In the genomic region with DNA sequence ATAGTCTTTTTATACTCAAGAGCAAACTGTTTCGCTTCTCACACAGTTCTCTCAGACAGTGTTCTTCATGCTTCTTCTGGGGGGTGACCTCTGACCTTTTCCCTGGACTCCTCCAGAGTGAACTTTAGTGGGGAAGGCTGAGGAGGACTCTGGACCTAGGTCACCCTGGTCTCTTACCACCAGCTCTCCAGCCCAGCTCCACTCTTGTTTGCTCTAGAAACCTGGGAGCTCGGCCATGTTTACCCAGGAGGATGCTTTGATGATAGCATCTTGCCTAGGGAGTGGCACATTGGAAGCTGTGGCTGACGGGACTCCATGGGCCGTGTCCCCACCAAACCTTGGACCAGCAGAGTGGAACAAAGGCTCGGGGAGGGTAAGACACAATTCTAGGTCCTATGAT, we compare ENCODE assay signal across 15 mouse cellular contexts. TPM values are rescaled to one million over a fixed set of nuclear protein-coding genes. Genes with fewer than 3 reads are reported as not detected.
DNase-seq lines count a peak whose midpoint lies in the region; ATAC-seq and TF ChIP-seq lines count a peak whose summit lies in the region.
"Had no signal": no experiment of that assay in that cellular context is flagged by ENCODE, and none has a peak within 500 bp of the region (broad histone marks: within the 10 kb centered on the region; RNA-seq: fewer than 3 reads in every experiment).

No protein-coding gene starts in this region.

- no peak overlapping the region for H3K4me2 ChIP-seq in liver, embryonic 15.5 days
- H3K4me2 ChIP-seq: heart, embryonic 15.5 days; hindbrain, embryonic 12.5 days; midbrain, embryonic 13.5 days had no signal

- no peaks in the 10 kb centered on the region for H3K27me3 ChIP-seq in spleen, adult 2 months (ENCODE audit: control insufficient read depth, insufficient read depth, low read length)
- no peaks in the 10 kb centered on the region for H3K27me3 ChIP-seq in liver, embryonic 15.5 days
- H3K27me3 ChIP-seq in thymus, adult 2 months (ENCODE audit: control insufficient read depth, insufficient read depth, low read length) = no peaks in the 10 kb centered on the region
- H3K27me3 ChIP-seq: heart, embryonic 15.5 days; hindbrain, embryonic 12.5 days; midbrain, embryonic 13.5 days had no signal

- 79% methylated on average over 5 of the region's 5 CpGs for WGBS in spleen, adult 2 months
- 44% methylated on average over 5 of the region's 5 CpGs for WGBS in liver, embryonic 15.5 days (ENCODE audit: insufficient replicate concordance)
- 89% methylated on average over 5 of the region's 5 CpGs for WGBS in thymus, adult 2 months

- peak; percentile 56 for ATAC-seq in liver, embryonic 15.5 days (ENCODE audit: insufficient read depth)
- ATAC-seq: midbrain, embryonic 13.5 days had no signal

- no peaks in the 10 kb centered on the region for H3K36me3 ChIP-seq in spleen, adult 2 months (ENCODE audit: control insufficient read depth, insufficient read depth, low read length)
- no peaks in the 10 kb centered on the region for H3K36me3 ChIP-seq in liver, embryonic 15.5 days (replicated peaks)
- no peaks in the 10 kb centered on the region for H3K36me3 ChIP-seq in thymus, adult 2 months (ENCODE audit: control insufficient read depth, insufficient read depth, low read length)

- TF ChIP-seq CTCF in spleen, adult 2 months (IDR thresholded peaks at IDR 0.05; ENCODE audit: extremely low read depth, insufficient read depth, insufficient read length, insufficient replicate concordance) = no peak
- TF ChIP-seq CTCF in thymus, adult 2 months (IDR thresholded peaks at IDR 0.05; ENCODE audit: borderline replicate concordance, control insufficient read depth, extremely low read depth, insufficient read depth, low read length, poor library complexity) = no peak

- H3K9me3 ChIP-seq in liver, embryonic 15.5 days (replicated peaks) = no peaks in the 10 kb centered on the region
- H3K9me3 ChIP-seq: embryonic facial prominence, embryonic 10.5 days; heart, embryonic 15.5 days; hindbrain, embryonic 12.5 days; midbrain, embryonic 13.5 days had no signal

- no peak overlapping the region for H3K4me3 ChIP-seq in spleen, adult 2 months (ENCODE audit: extremely low read depth, insufficient read depth, insufficient read length)
- H3K4me3 ChIP-seq in liver, embryonic 15.5 days (replicated peaks) = no peak overlapping the region
- no peak overlapping the region for H3K4me3 ChIP-seq in thymus, adult 2 months (ENCODE audit: control insufficient read depth, insufficient read depth, low read length)
- H3K4me3 ChIP-seq: embryonic facial prominence, embryonic 10.5 days; heart, embryonic 15.5 days; hindbrain, embryonic 12.5 days; midbrain, embryonic 13.5 days had no signal

- H3K27ac ChIP-seq in spleen, adult 2 months (ENCODE audit: insufficient read depth, low read length) = peak overlapping the region; percentile 33; the same call in 1 of the 2 replicates
- no peak overlapping the region for H3K27ac ChIP-seq in liver, embryonic 15.5 days (replicated peaks)
- no peak overlapping the region for H3K27ac ChIP-seq in thymus, adult 2 months (ENCODE audit: control insufficient read depth, insufficient read depth, low read length)
- H3K27ac ChIP-seq: embryonic facial prominence, embryonic 10.5 days; heart, embryonic 15.5 days; hindbrain, embryonic 12.5 days; midbrain, embryonic 13.5 days had no signal

- H3K9ac ChIP-seq in liver, embryonic 15.5 days = no peak overlapping the region
- H3K9ac ChIP-seq: heart, embryonic 15.5 days; hindbrain, embryonic 12.5 days; midbrain, embryonic 13.5 days had no signal

- no peaks in the 10 kb centered on the region for H3K4me1 ChIP-seq in spleen, adult 2 months (ENCODE audit: control insufficient read depth, insufficient read depth, insufficient read length)
- peaks cover 5% of the 10 kb centered on the region; the same call in 1 of the 2 replicates for H3K4me1 ChIP-seq in liver, embryonic 15.5 days (replicated peaks)
- no peaks in the 10 kb centered on the region for H3K4me1 ChIP-seq in thymus, adult 2 months (replicated peaks; ENCODE audit: control insufficient read depth, insufficient read depth, low read length)
- H3K4me1 ChIP-seq: heart, embryonic 15.5 days; midbrain, embryonic 13.5 days had no signal

- TF ChIP-seq POLR2A in spleen, adult 2 months (IDR thresholded peaks at IDR 0.05; ENCODE audit: low read depth, low read length) = no peak
- TF ChIP-seq POLR2A in thymus, adult 2 months (IDR thresholded peaks at IDR 0.05; ENCODE audit: control insufficient read depth, extremely low read depth, insufficient read depth, low read length, poor library complexity) = no peak

- DNase-seq in layer of hippocampus, adult 11-12 months (ENCODE audit: low spot score) = peak; percentile 3
- no peak for DNase-seq in layer of hippocampus, postnatal 25 days (ENCODE audit: extremely low spot score in 1 of 2, low spot score in 1 of 2)
- DNase-seq in spleen, adult 2 months (ENCODE audit: low read depth in 1 of 2, low spot score in 2 of 2) = no peak
- no peak for DNase-seq in spleen, adult 18-20 months
- peak; percentile 88 for DNase-seq in yolk sac, embryonic 10.5 days (ENCODE audit: low spot score)
- DNase-seq in thymus, adult 2 months = no peak
- DNase-seq: adrenal gland, postnatal 25 days; cerebellum, postnatal 14 days; thymus, postnatal 36 days had no signal

RNA-seq across cellular contexts. Expression of a gene that starts 31.8 kb away (rescaled TPM):
- total RNA-seq in layer of hippocampus, postnatal 25 days (2021) = 1 to 10 TPM; 1.8 to 2.2 TPM
- 0.16 and 0.19 TPM in 2 replicates for polyA plus RNA-seq in spleen, adult 2 months (2012; rRNA removed)
- 0.06 and 0.12 TPM in 2 replicates for polyA plus RNA-seq in liver, embryonic 15.5 days (2015; fragmentation: Nextera tagmentation; extraction: Ambion mirVana)
- 0.15 and 0.66 TPM in 2 replicates for polyA plus RNA-seq in thymus, adult 2 months (2012; rRNA removed)
- total RNA-seq: granulocyte monocyte progenitor cell, adult 5-6 weeks had no signal

RNA-seq across cellular contexts. Expression of a gene that starts 47.0 kb away (rescaled TPM):
- 100 to 1,000 TPM; 134 to 138 TPM for total RNA-seq in layer of hippocampus, postnatal 25 days (2021)
- polyA plus RNA-seq in spleen, adult 2 months (2012; rRNA removed) = 8.3 and 9.1 TPM in 2 replicates
- 2.5 and 3.2 TPM in 2 replicates for polyA plus RNA-seq in liver, embryonic 15.5 days (2015; fragmentation: Nextera tagmentation; extraction: Ambion mirVana)
- 7.4 and 14.9 TPM in 2 replicates for polyA plus RNA-seq in thymus, adult 2 months (2012; rRNA removed)

Comparison
In these comparisons a context has a peak if more than half of its experiments do, and no peak if none do; other contexts are left out.
1. DNase-seq: peak in layer of hippocampus, adult 11-12 months (single experiment) and yolk sac, embryonic 10.5 days (single experiment); none in layer of hippocampus, postnatal 25 days (0 of 2), spleen, adult 2 months (0 of 2), spleen, adult 18-20 months (0 of 2) and thymus, adult 2 months (single experiment).